Mouse (Mus musculus) C2C12 (cell line): ENCODE data around the gene Zfp655. TPM values are rescaled to one million over a fixed set of nuclear protein-coding genes. Genes with fewer than 3 reads are reported as not detected.
"Not testable (repeated sequence)": the region's sequence is repeated elsewhere in the genome, so short reads cannot be mapped to it uniquely, and the experiment has no call there.

Source experiments
- H3K27me3 ChIP-seq: one replicate; pipeline ENCODE4 v1.6.1; 2011; ENCODE audit not compliant: control insufficient read depth, insufficient read depth, insufficient read length
- H3K36me3 ChIP-seq: one replicate; pipeline ENCODE4 v1.6.1; 2011; ENCODE audit not compliant: control insufficient read depth, insufficient read depth
- H3K4me3 ChIP-seq: one replicate; pipeline ENCODE4 v1.5.1; 2011; ENCODE audit warnings: mild to moderate bottlenecking, control low read depth; ENCODE audit not compliant: poor library complexity, insufficient read depth, severe bottlenecking
- H3K79me2 ChIP-seq: one replicate; pipeline ENCODE4 v1.6.1; 2011; ENCODE audit not compliant: control insufficient read depth, insufficient read depth
- H3K79me3 ChIP-seq: one replicate; pipeline ENCODE4 v1.6.1; 2011; ENCODE audit warnings: low read depth, control low read depth
- H3ac ChIP-seq: one replicate; pipeline ENCODE3; 2011; ENCODE audit warnings: low read depth; ENCODE audit not compliant: control insufficient read depth, insufficient read length
- CEBPB ChIP-seq: IDR thresholded peaks from one replicate; pipeline ENCODE4 v1.6.1; 2011; ENCODE audit warnings: low read depth, mild to moderate bottlenecking, control low read depth, moderate library complexity
- CTCF ChIP-seq: IDR thresholded peaks from one replicate; pipeline ENCODE4 v1.5.1; 2011; ENCODE audit not compliant: control insufficient read depth, insufficient read depth, insufficient read length
- FOSL1 ChIP-seq: IDR thresholded peaks from one replicate; pipeline ENCODE4 v1.8.0; 2011; ENCODE audit warnings: mild to moderate bottlenecking, low read length; ENCODE audit not compliant: poor library complexity, insufficient read depth, severe bottlenecking
- MAX ChIP-seq: IDR thresholded peaks from one replicate; pipeline ENCODE4 v1.6.1; 2011; ENCODE audit warnings: mild to moderate bottlenecking, control low read depth
- MYOD1 ChIP-seq: IDR thresholded peaks from one replicate; pipeline ENCODE4 v1.6.1; 2011; ENCODE audit warnings: low read depth; ENCODE audit not compliant: control insufficient read depth, insufficient read length
- MYOG ChIP-seq: IDR thresholded peaks from one replicate; pipeline ENCODE4 v1.6.1; 2011; ENCODE audit not compliant: control insufficient read depth, insufficient read length; ENCODE audit errors: extremely low read depth
- USF1 ChIP-seq: IDR thresholded peaks from one replicate; pipeline ENCODE4 v1.6.1; 2011; ENCODE audit warnings: low read depth, mild to moderate bottlenecking, control low read depth, moderate library complexity
- polyA plus RNA-seq: library from polyadenylated mRNA; unstranded; fragments of >200 nt; fragmentation: generic; extraction: Trizol; gene quantifications from one replicate; pipeline ENCODE4 v1.2.1, GENCODE M21; 2012; ENCODE audit warnings: missing spikeins

The Zfp655 gene
- polyA plus RNA-seq, 1 experiment: 7.7 TPM

DNA sequence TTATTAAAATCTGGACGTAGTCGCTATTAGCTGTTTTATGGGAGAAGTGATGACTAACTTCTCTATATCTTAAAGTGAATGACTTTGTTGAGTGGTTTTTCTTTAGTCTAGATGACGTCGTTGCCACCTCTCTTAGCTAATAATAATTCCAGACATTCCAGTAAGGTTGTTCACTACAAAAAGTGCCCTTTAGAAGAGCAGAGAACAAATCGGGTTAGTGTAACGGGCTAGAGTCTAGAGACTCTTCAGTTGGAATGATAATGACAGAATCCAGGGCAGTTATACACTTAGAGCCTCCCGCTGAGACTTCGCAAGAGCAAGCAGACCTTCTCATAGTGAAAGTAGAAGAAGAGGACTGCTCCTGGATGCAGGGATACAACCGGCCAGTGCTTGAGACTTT is 26.5 kb upstream of the Zfp655 start:
- no peak for TF ChIP-seq USF1
- no peak for TF ChIP-seq FOSL1
- TF ChIP-seq CEBPB: no peak
- TF ChIP-seq MYOG: no peak
- no peak for TF ChIP-seq MAX
- TF ChIP-seq CTCF: no peak
- TF ChIP-seq MYOD1: no peak
- no peaks in the 10 kb centered on the region for H3K27me3 ChIP-seq
- peaks cover 5% of the 10 kb centered on the region for H3K36me3 ChIP-seq
- H3ac ChIP-seq: no peak overlapping the region
- peaks cover 7% of the 10 kb centered on the region for H3K79me3 ChIP-seq
- H3K79me2 ChIP-seq: no peaks in the 10 kb centered on the region
- H3K4me3 ChIP-seq: peak overlapping the region; percentile 46

- Histone ChIP-seq H3K4me3 (no peak overlapping the region), H3K36me3 (peaks cover 5% of the 10 kb centered on the region), H3K79me2 (no peaks in the 10 kb centered on the region), H3K79me3 (peaks cover 2% of the 10 kb centered on the region), H3K27me3 (no peaks in the 10 kb centered on the region), H3ac (no peak overlapping the region)
- TF ChIP-seq MYOG (no peak), CTCF (no peak), MYOD1 (no peak), CEBPB (no peak), USF1 (no peak)
Measured at GRCm38 (mm10) chr5:145207385-145207784, 24.1 kb upstream of the Zfp655 start.

GRCm38 (mm10) chr5:145207954-145208353 is 23.6 kb upstream of the Zfp655 start:
- Histone ChIP-seq H3K79me3 (peaks cover 2% of the 10 kb centered on the region), H3K4me3 (no peak overlapping the region), H3K36me3 (peaks cover 5% of the 10 kb centered on the region), H3ac (no peak overlapping the region), H3K27me3 (no peaks in the 10 kb centered on the region), H3K79me2 (no peaks in the 10 kb centered on the region)
- TF ChIP-seq FOSL1 (no peak), CTCF (no peak), USF1 (no peak), CEBPB (no peak)

DNA sequence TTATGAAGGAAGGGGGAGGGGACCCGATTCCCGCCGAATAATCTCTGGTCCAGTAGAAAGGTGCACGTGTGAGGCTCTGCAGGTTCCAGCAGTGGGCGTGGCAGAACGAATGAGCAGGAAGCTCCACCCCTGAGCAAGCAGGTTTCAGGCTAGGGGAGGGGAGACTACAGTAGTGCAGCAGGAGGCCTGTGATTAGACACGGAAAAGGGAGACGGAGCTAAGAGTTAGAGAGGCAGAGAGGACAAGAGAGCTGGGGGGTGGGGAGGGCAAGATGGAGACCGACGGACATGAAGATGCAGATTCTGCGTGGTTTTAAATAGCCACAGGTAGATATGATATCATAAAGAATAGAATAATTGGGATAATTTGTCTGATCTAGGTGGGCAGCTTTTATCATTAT is 23.1 kb upstream of the Zfp655 start:
- H3K79me3 ChIP-seq, H3K36me3 ChIP-seq, H3ac ChIP-seq, H3K4me3 ChIP-seq, H3K79me2 ChIP-seq, H3K27me3 ChIP-seq: not testable (repeated sequence)

- Histone ChIP-seq H3K4me3 (no peak overlapping the region), H3K79me3 (peaks cover 2% of the 10 kb centered on the region), H3K36me3 (peaks cover 5% of the 10 kb centered on the region), H3ac (no peak overlapping the region), H3K27me3 (no peaks in the 10 kb centered on the region), H3K79me2 (no peaks in the 10 kb centered on the region)
- TF ChIP-seq USF1 (no peak), MAX (no peak), MYOD1 (no peak), CTCF (no peak), MYOG (no peak)
Measured at GRCm38 (mm10) chr5:145211340-145211739, 20.2 kb upstream of the Zfp655 start.

GRCm38 (mm10) chr5:145212216-145212615 is 19.3 kb upstream of the Zfp655 start:
- TF ChIP-seq MYOD1 (no peak), MAX (no peak), CEBPB (no peak), FOSL1 (no peak), MYOG (no peak), CTCF (no peak), USF1 (no peak)
- no peaks in the 10 kb centered on the region for H3K27me3 ChIP-seq
- H3K79me2 ChIP-seq: no peaks in the 10 kb centered on the region
- peaks cover 2% of the 10 kb centered on the region for H3K79me3 ChIP-seq
- H3ac ChIP-seq: no peak overlapping the region
- peaks cover 3% of the 10 kb centered on the region for H3K36me3 ChIP-seq
- no peak overlapping the region for H3K4me3 ChIP-seq
